Mouse (Mus musculus) neural tube, embryonic 11.5 days (tissue): ENCODE data around the gene Chuk. TPM values are rescaled to one million over a fixed set of nuclear protein-coding genes. Genes with fewer than 3 reads are reported as not detected.

Source experiments
- ATAC-seq: fragments of 200-750 bp; cut with Nextera tagmentation; 2 replicates; pipeline ENCODE4 v1.8.0; 2017; ENCODE audit warnings: moderate number of reproducible peaks, mild to moderate bottlenecking, moderate TSS enrichment, moderate library complexity; ENCODE audit not compliant: insufficient read depth, low FRiP score, low TSS enrichment
- DNase-seq: peaks from one replicate; pipeline ENCODE4 v3.0.0-alpha.2; 2015; ENCODE audit warnings: low spot score
- H3K27ac ChIP-seq: fragments of 300-500 bp; sonication (generic); 2 replicates; pipeline ENCODE4 v1.5.1; 2014; ENCODE audit warnings: low read depth, mild to moderate bottlenecking, low read length
- H3K27me3 ChIP-seq: fragments of 300-500 bp; sonication (generic); 2 replicates; pipeline ENCODE4 v1.6.1; 2014; ENCODE audit warnings: mild to moderate bottlenecking, low read length, mixed read lengths; ENCODE audit not compliant: control insufficient read depth, insufficient read depth
- H3K36me3 ChIP-seq: fragments of 300-500 bp; sonication (generic); 2 replicates; pipeline ENCODE4 v1.6.1; 2014; ENCODE audit warnings: mild to moderate bottlenecking, low read length, moderate library complexity, mixed read lengths; ENCODE audit not compliant: control insufficient read depth, insufficient read depth
- H3K4me1 ChIP-seq: fragments of 300-500 bp; sonication (generic); 2 replicates; pipeline ENCODE4 v1.6.1; 2014; ENCODE audit warnings: low read length, mixed read lengths; ENCODE audit not compliant: control insufficient read depth, insufficient read depth
- H3K4me2 ChIP-seq: fragments of 300-500 bp; sonication (generic); 2 replicates; pipeline ENCODE4 v1.6.1; 2014; ENCODE audit warnings: low read depth, mild to moderate bottlenecking, moderate library complexity
- H3K4me3 ChIP-seq: fragments of 300-500 bp; sonication (generic); 2 replicates; pipeline ENCODE4 v1.5.1; 2014; ENCODE audit warnings: low read depth, low read length
- H3K9ac ChIP-seq: fragments of 300-500 bp; sonication (generic); 2 replicates; pipeline ENCODE4 v1.6.1; 2014; ENCODE audit warnings: mild to moderate bottlenecking, low read length
- H3K9me3 ChIP-seq: fragments of 300-500 bp; sonication (generic); 2 replicates; pipeline ENCODE4 v1.6.1; 2016; ENCODE audit warnings: low read length; ENCODE audit not compliant: control insufficient read depth
- WGBS: fragments of 180-500 bp; shearing (Covaris S2); extraction: QIAGEN DNeasy Blood & Tissue Kit; methylation state at CpG from one replicate; pipeline ENCODE4 v1.1.7; 2014; 5-methylcytosine and 5-hydroxymethylcytosine counted together
- polyA plus RNA-seq: library from polyadenylated mRNA; unstranded; fragments of >200 nt; fragmentation: Nextera tagmentation; extraction: Ambion mirVana; gene quantifications from 2 replicates; pipeline ENCODE4 v1.2.1, GENCODE M21; 2014

Chuk gene
- polyA plus RNA-seq = 48.0 and 50.4 TPM in 2 replicates

GRCm38 (mm10) chr19:44106831-44107660 is at the start of gene Chuk:
Gene Chuk (minus strand): TSS chr19:44107480.
- peak; percentile 98 for ATAC-seq
- H3K27ac ChIP-seq = 0 out of 2 replicates have a peak within 1 kb of the TSS, but pooled peaks have one; percentile 58
- WGBS = 2% methylated on average over 64 of the region's 67 CpGs
- 0 out of 2 replicates have a peak, but pooled peaks cover 2% of the 10 kb centered on the region for H3K4me1 ChIP-seq
- peak within 1 kb of the TSS; percentile 99 for H3K4me3 ChIP-seq
- peaks cover 5% of the 10 kb centered on the region for H3K36me3 ChIP-seq
- peak within 1 kb of the TSS; percentile 94 for H3K9ac ChIP-seq
- DNase-seq = peak; percentile 96
- H3K4me2 ChIP-seq = peak within 1 kb of the TSS; percentile 89
- H3K9me3 ChIP-seq = no peaks in the 10 kb centered on the region
- H3K27me3 ChIP-seq = no peaks in the 10 kb centered on the region

GRCm38 (mm10) chr19:44157005-44157404 is 49.7 kb upstream of the Chuk start:
- 91% methylated on average over 10 of the region's 10 CpGs for WGBS
- Histone ChIP-seq H3K4me2 (no peak overlapping the region), H3K27ac (no peak overlapping the region), H3K27me3 (0 out of 2 replicates have a peak, but pooled peaks cover 3% of the 10 kb centered on the region), H3K9ac (no peak overlapping the region), H3K36me3 (no peaks in the 10 kb centered on the region), H3K9me3 (no peaks in the 10 kb centered on the region), H3K4me3 (no peak overlapping the region), H3K4me1 (no peaks in the 10 kb centered on the region)
- no peak for DNase-seq
- no peak for ATAC-seq

GRCm38 (mm10) chr19:44153781-44154180 is 46.5 kb upstream of the Chuk start:
- no peak for ATAC-seq
- 73% methylated on average over 5 of the region's 5 CpGs for WGBS
- Histone ChIP-seq H3K36me3 (no peaks in the 10 kb centered on the region), H3K9ac (no peak overlapping the region), H3K9me3 (no peaks in the 10 kb centered on the region), H3K4me1 (no peaks in the 10 kb centered on the region), H3K27ac (no peak overlapping the region), H3K4me2 (no peak overlapping the region), H3K4me3 (no peak overlapping the region), H3K27me3 (0 out of 2 replicates have a peak, but pooled peaks cover 3% of the 10 kb centered on the region)
- no peak for DNase-seq

- DNase-seq (no peak), ATAC-seq (no peak)
- H3K27ac ChIP-seq = no peak overlapping the region
- H3K9me3 ChIP-seq = no peaks in the 10 kb centered on the region
- H3K4me3 ChIP-seq = no peak overlapping the region
- H3K36me3 ChIP-seq = no peaks in the 10 kb centered on the region
- H3K4me1 ChIP-seq = peaks cover 5% of the 10 kb centered on the region; the same call in 1 of the 2 replicates
- H3K9ac ChIP-seq = no peak overlapping the region
- no peak overlapping the region for H3K4me2 ChIP-seq
- 0 out of 2 replicates have a peak, but pooled peaks cover 3% of the 10 kb centered on the region for H3K27me3 ChIP-seq
- WGBS = 78% methylated on average over 2 of the region's 2 CpGs
Observed at GRCm38 (mm10) chr19:44148991-44149390, 41.7 kb upstream of the Chuk start.

- Histone ChIP-seq H3K36me3 (no peaks in the 10 kb centered on the region), H3K27me3 (no peaks in the 10 kb centered on the region), H3K4me2 (no peak overlapping the region), H3K4me3 (no peak overlapping the region), H3K9me3 (no peaks in the 10 kb centered on the region), H3K4me1 (peaks cover 5% of the 10 kb centered on the region; the same call in 1 of the 2 replicates), H3K9ac (no peak overlapping the region), H3K27ac (no peak overlapping the region)
- ATAC-seq (no peak), DNase-seq (no peak)
- 41% methylated on average over 2 of the region's 2 CpGs for WGBS
Observed at GRCm38 (mm10) chr19:44148345-44148744, 41.1 kb upstream of the Chuk start.

- Histone ChIP-seq H3K4me3 (no peak overlapping the region), H3K9me3 (no peaks in the 10 kb centered on the region), H3K27ac (no peak overlapping the region), H3K36me3 (peaks cover 2% of the 10 kb centered on the region; the same call in 1 of the 2 replicates), H3K9ac (no peak overlapping the region), H3K4me1 (peaks cover 5% of the 10 kb centered on the region; the same call in 1 of the 2 replicates), H3K27me3 (no peaks in the 10 kb centered on the region), H3K4me2 (no peak overlapping the region)
- WGBS = 94% methylated on average over 8 of the region's 8 CpGs
- DNase-seq = no peak
- no peak for ATAC-seq
Observed at GRCm38 (mm10) chr19:44146951-44147350, 39.7 kb upstream of the Chuk start.

GRCm38 (mm10) chr19:44146568-44146879 is 39.2 kb upstream of the Chuk start:
- peak overlapping the region; percentile 74; the same call in 1 of the 2 replicates for H3K4me3 ChIP-seq
- H3K27me3 ChIP-seq = no peaks in the 10 kb centered on the region
- no peak overlapping the region for H3K27ac ChIP-seq
- no peaks in the 10 kb centered on the region for H3K9me3 ChIP-seq
- H3K4me1 ChIP-seq = peaks cover 5% of the 10 kb centered on the region; the same call in 1 of the 2 replicates
- ATAC-seq (0 out of 2 replicates have a peak, but pooled peaks have one; percentile 23), DNase-seq (no peak)
- H3K4me2 ChIP-seq = peak overlapping the region; percentile 72
- WGBS = 63% methylated on average over 9 of the region's 9 CpGs
- H3K9ac ChIP-seq = peak overlapping the region; percentile 76
- H3K36me3 ChIP-seq = peaks cover 2% of the 10 kb centered on the region; the same call in 1 of the 2 replicates

GRCm38 (mm10) chr19:44145702-44146567 is 38.7 kb upstream of the Chuk start, which contains the start of gene Bloc1s2:
Gene Bloc1s2 (minus strand): TSS chr19:44146446.
- peak within 1 kb of the TSS; percentile 74 for H3K4me3 ChIP-seq
- H3K27ac ChIP-seq = no peak within 1 kb of the TSS
- H3K27me3 ChIP-seq = no peaks in the 10 kb centered on the region
- WGBS = 4% methylated on average over 46 of the region's 46 CpGs
- peak; percentile 89 for DNase-seq
- H3K4me1 ChIP-seq = peaks cover 5% of the 10 kb centered on the region; the same call in 1 of the 2 replicates
- no peaks in the 10 kb centered on the region for H3K9me3 ChIP-seq
- H3K36me3 ChIP-seq = peaks cover 2% of the 10 kb centered on the region; the same call in 1 of the 2 replicates
- ATAC-seq = peak; percentile 60; the same call in 1 of the 2 replicates
- H3K4me2 ChIP-seq = peak within 1 kb of the TSS; percentile 72
- peak within 1 kb of the TSS; percentile 76 for H3K9ac ChIP-seq
